Mouse (Mus musculus) liver, embryonic 14.5 days (tissue): ENCODE data around the gene Msi2.

ENCODE experiments used
- CTCF ChIP-seq: IDR thresholded peaks from 2 replicates; pipeline ENCODE4 v1.5.1; 2016; ENCODE audit warnings: antibody characterized with exemption, low read depth, control low read depth
- EP300 ChIP-seq: IDR thresholded peaks from 2 replicates; pipeline ENCODE4 v1.6.1; 2016; ENCODE audit warnings: antibody characterized with exemption, low read depth

DNA sequence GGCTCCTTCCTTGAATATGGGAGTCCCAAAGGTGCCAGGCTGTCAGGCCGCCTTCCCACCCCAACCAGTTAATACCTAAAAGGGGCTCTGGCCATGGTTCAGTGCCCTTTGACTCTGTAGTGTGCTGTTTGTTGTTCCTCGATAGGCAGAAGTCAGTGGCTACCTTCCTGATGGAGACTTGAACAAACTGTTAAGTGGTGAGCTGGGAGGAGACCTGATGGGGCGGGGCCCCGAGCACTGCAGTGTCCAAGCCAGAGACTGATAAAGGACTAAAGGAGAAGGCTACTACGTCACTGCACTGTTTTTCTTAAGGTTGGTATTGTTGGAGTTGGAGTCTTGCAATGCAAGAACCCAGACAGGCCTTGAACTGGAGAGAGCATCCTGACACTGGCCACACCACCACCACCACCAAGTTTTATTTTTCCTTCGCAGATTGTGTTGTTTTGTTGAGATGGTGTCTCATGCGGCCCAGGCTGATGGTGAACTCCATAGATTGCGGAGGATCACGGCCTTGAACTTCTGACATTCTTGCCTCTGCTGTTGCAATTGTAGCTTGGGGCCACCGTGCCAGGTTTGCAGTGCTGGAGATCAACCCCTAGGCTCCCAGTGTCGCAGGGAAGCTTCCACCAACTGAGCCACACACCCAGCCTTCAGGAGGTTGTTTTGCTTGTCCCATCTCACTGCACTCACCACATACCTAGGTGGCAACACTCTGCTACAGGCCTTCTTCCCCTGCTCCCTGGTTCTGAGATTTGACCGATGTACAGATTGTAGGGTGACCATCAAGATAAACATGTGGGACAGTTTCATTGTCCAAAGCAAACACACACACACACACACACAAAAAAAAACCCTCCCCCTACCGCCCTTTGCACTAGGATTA lies 2.2 kb upstream of the Msi2 start:
- TF ChIP-seq CTCF = no peak
- TF ChIP-seq EP300 = no peak
